Mouse (Mus musculus): ENCODE results near the gene Tmem97. TPM values are rescaled to one million over a fixed set of nuclear protein-coding genes. Genes with fewer than 3 reads are reported as not detected.

Gene Tmem97
- total RNA-seq, 2 experiments from 2014 or later, result 37.8 to 59.8 TPM

- no peak for DNase-seq
Observed at GRCm38 (mm10) chr11:78513106-78513790, 37.3 kb downstream of the Tmem97 start.

- DNase-seq, result peak; percentile 92 to 96
Observed at GRCm38 (mm10) chr11:78512025-78512957, 38.3 kb downstream of the Tmem97 start, which contains the start of the genes Tmem199 and Poldip2. Tmem199 (minus strand) TSS chr11:78512172. Poldip2 (plus strand) TSS chr11:78512193.

- DNase-seq, result peak; percentile 23 to 44
Observed at GRCm38 (mm10) chr11:78509148-78509547, 41.4 kb downstream of the Tmem97 start.

GRCm38 (mm10) chr11:78505430-78505829 is 45.1 kb downstream of the Tmem97 start:
- DNase-seq, result no peak

- DNase-seq, result no peak
Observed at GRCm38 (mm10) chr11:78502909-78503650, 47.5 kb downstream of the Tmem97 start, which contains the start of gene Sebox. Sebox (plus strand) TSS chr11:78503447.

- DNase-seq, result no peak
Observed at GRCm38 (mm10) chr11:78501529-78501928, 49.0 kb downstream of the Tmem97 start.

GRCm38 (mm10) chr11:78500623-78501202 is 49.9 kb downstream of the Tmem97 start:
- DNase-seq, result no peak

- no peak for DNase-seq
Observed at GRCm38 (mm10) chr11:78499543-78499942, 51.0 kb downstream of the Tmem97 start.

GRCm38 (mm10) chr11:78499004-78499403 is 51.6 kb downstream of the Tmem97 start, which contains the start of gene Vtn:
Vtn (plus strand) TSS chr11:78499091.
- DNase-seq, result no peak

- peak; percentile 95 to 98 for DNase-seq
Observed at GRCm38 (mm10) chr11:78497544-78498522, 52.7 kb downstream of the Tmem97 start, which contains the start of gene Sarm1. Sarm1 (minus strand) TSS chr11:78497754.

- DNase-seq, result peak; percentile 35 to 59
Observed at GRCm38 (mm10) chr11:78497071-78497541, 53.5 kb downstream of the Tmem97 start.

- peak; percentile 55 to 63 for DNase-seq
Observed at GRCm38 (mm10) chr11:78495904-78496303, 54.7 kb downstream of the Tmem97 start.

Other genes with a start within 250 kb of the Tmem97 start
- 1 to 10 TPM; 4.1 to 4.3 TPM for gene Spag5, start 249.2 kb downstream of the Tmem97 start, total RNA-seq (2021)
- 10 to 100 TPM; 11.7 to 21.6 TPM for gene Aldoc, start 227.8 kb downstream of the Tmem97 start, total RNA-seq (2021)
- 10 to 100 TPM; 54.0 to 57.7 TPM for gene Pigs, start 222.4 kb downstream of the Tmem97 start, total RNA-seq (2021)
- 10 to 100 TPM; 32.8 to 37.3 TPM for gene Unc119, start 207.3 kb downstream of the Tmem97 start, total RNA-seq (2021)
- gene Foxn1, start 164.2 kb downstream of the Tmem97 start, total RNA-seq (2021), result under 1 TPM in 1 of 2 experiments, not detected in 1; 0.30 TPM
- not detected for gene Slc13a2, start 128.6 kb downstream of the Tmem97 start, total RNA-seq (2021)
- 10 to 100 TPM; 31.9 to 40.0 TPM for gene Slc46a1, start 85.1 kb downstream of the Tmem97 start, total RNA-seq (2021)
- 1 to 10 TPM; 4.5 to 5.9 TPM for gene Sarm1, start 53.0 kb downstream of the Tmem97 start, total RNA-seq (2021)
- 1 to 10 TPM; 1.6 to 3.2 TPM for gene Vtn, start 51.7 kb downstream of the Tmem97 start, total RNA-seq (2021)
- not detected for gene Sebox, start 47.3 kb downstream of the Tmem97 start, total RNA-seq (2021)
- gene Tmem199, start 38.6 kb downstream of the Tmem97 start, total RNA-seq (2021), result 10 to 100 TPM; 27.3 to 36.0 TPM
- gene Poldip2, start 38.6 kb downstream of the Tmem97 start, total RNA-seq (2021), result 100 to 1,000 TPM; 149 to 156 TPM
- 10 to 100 TPM; 45.0 to 45.3 TPM for gene Tnfaip1, start 14.4 kb downstream of the Tmem97 start, total RNA-seq (2021)
- gene Ift20, start 14.4 kb downstream of the Tmem97 start, total RNA-seq (2021), result 100 to 1,000 TPM in 1 of 2 experiments, 10 to 100 TPM in 1; 94.3 to 106 TPM
- gene Nlk, start 146.6 kb upstream of the Tmem97 start, total RNA-seq (2021), result 10 to 100 TPM; 48.6 to 53.6 TPM
- 10 to 100 TPM; 43.4 to 69.7 TPM for gene Ccnq, start 201.0 kb upstream of the Tmem97 start, total RNA-seq (2021)